Mouse (Mus musculus) spleen, postnatal 10 days (tissue): Measurements from ENCODE around the gene Esrrg.

Experiments used
- DNase-seq, 2 experiments: peaks; one replicate each; pipeline ENCODE4 v3.0.0; 2021 to 2022; ENCODE audit warnings: low spot score in 2 of 2

The Esrrg gene

DNA sequence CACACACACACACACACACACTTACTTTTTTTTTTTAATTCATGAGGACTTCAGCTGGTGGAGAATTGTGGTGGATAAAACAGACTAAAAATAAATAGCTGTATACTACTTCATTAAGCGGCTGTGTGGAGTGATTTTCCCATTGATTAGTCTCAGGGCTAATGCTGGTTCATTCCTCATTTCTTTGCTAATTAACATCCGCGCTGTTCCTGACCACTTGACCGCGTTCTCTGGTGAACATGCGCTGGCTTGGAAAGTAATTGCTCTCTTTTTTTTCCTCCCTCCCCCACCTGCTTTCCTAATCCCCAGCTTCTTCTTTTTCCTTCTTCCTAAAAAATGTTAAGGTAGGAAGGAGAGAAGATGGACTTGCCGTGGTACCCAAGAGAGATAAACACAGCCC is 222.3 kb downstream of the Esrrg start:
- DNase-seq: no peak

GRCm38 (mm10) chr1:187832851-187833250 is 224.3 kb downstream of the Esrrg start:
- no peak for DNase-seq

GRCm38 (mm10) chr1:187834576-187834975 is 226.0 kb downstream of the Esrrg start:
- DNase-seq: no peak

DNA sequence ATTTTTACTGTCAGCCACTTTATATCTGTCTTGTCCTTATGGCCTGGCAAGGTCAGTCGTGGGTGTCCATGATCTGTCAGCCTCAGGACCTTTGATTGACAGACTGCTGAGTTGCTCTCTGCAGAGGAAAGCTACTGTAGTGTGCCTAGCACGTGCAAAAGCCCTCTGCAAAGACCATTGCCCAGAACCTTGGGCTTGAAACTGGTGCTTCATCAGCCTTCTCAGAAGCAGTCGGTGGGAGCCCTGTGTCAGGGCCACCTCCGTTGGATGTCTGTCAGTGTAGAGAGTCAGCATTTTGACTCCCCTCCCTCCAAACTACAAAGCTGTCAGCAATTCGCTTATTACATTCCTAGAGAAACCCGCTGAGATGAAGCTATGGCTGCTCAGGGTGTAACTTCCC is 227.8 kb downstream of the Esrrg start:
- DNase-seq: no peak

DNA sequence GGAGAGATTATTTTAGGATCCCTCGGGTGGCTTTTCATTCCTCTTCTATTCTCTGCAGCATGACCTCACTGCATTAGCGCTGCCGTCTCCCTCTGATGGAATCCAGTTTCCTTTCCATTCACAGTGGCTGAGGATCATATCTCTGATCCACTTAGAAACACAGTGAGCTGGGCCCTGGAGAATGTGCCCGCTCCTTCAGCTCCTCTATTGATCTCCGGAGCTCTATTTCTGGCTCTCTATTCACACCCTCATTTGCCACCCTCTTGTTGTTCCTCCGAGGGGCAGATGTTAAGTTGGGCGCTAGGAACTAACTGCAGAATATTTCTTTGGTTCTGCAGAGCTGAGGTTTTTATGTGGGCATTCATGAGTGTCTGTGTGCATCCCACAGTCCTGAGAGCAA is 228.3 kb downstream of the Esrrg start:
- no peak for DNase-seq

GRCm38 (mm10) chr1:187841629-187842028 is 233.0 kb downstream of the Esrrg start:
- DNase-seq: no peak

- no peak for DNase-seq
Observed at GRCm38 (mm10) chr1:187842702-187843101, 234.1 kb downstream of the Esrrg start.

DNA sequence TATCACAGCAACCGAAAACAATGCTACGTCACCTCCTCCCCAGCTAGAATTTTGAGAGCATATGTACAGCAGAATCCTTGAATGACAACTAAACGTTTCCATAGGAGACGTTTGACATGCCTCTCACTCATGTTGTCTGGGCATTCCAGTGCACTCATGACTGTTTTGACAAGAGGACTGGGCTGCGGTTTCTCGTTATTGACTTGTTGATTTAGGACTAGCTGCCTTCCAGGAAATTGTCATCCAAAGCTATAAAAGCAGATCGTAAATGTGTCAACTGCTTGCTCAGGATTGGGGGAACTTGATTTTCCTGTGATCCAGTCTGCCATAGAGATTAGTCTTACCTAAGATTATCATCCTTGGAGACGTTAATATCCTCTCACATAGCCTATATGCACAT is 245.6 kb downstream of the Esrrg start:
- no peak for DNase-seq

- DNase-seq: no peak
Observed at GRCm38 (mm10) chr1:187862339-187862738, 253.7 kb downstream of the Esrrg start.

GRCm38 (mm10) chr1:187868427-187868826 is 259.8 kb downstream of the Esrrg start:
- no peak for DNase-seq

DNA sequence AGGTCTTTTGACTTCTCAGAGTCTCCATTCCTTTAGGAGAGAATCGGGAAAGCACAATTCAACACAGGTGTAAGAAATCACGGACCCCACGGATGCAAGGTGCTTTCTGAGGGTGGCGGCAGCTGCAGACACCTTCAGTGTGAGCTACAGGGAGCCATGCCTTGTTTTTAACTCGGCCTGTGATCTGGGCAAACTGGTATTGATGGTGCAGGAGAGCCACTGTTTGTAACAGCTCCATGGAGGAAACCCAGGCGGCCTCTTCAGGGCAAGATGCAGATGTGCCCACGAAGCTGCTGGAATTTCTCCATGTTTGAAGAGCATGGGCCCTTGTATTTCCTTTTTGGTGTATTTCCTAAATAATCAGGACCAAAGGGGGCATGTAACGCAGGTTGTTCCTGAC is 263.6 kb downstream of the Esrrg start:
- no peak for DNase-seq

DNA sequence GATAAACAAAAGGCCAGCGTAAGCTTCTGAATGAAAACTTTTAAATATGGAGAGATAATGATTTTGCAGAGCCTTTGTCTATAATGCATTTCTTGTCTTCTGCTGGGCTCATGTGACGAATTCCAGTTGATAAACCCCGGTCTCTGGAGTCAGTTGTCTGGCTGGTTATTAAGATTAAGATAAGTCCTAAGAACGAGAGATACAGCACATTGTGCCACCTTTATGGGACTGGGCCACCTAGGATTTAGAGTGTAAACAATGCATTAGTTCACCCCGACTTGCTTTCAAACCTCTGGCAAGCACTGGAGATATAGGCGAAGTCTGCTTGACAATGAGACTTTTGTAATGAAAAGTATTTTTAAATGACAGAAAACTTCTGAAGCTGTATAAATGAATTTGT is 264.2 kb downstream of the Esrrg start:
- no peak for DNase-seq

- no peak for DNase-seq
Observed at GRCm38 (mm10) chr1:187873770-187874169, 265.2 kb downstream of the Esrrg start.

DNA sequence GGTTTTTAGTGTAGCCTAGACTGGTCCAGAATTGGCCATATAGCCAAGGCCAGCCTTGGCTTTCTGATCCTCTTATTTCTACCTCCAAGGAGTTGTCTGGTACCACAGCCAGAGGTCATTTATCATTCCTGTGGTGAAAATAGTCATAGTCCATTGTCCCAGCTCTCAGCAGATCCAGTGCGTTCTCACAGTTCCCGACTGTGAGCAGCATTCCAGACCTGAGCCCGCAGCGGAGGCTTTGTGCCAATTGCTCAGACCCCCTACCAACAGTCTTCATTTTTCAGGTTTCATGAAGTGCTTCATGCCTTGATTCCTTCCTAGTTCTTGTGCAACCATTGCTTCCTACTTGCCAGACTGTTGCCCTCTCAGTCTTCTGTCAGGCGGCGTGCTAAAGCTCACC is 278.7 kb downstream of the Esrrg start:
- no peak for DNase-seq

- no peak for DNase-seq
Observed at GRCm38 (mm10) chr1:187888142-187888541, 279.6 kb downstream of the Esrrg start.

- DNase-seq: no peak
Observed at GRCm38 (mm10) chr1:187889096-187889495, 280.5 kb downstream of the Esrrg start.

DNA sequence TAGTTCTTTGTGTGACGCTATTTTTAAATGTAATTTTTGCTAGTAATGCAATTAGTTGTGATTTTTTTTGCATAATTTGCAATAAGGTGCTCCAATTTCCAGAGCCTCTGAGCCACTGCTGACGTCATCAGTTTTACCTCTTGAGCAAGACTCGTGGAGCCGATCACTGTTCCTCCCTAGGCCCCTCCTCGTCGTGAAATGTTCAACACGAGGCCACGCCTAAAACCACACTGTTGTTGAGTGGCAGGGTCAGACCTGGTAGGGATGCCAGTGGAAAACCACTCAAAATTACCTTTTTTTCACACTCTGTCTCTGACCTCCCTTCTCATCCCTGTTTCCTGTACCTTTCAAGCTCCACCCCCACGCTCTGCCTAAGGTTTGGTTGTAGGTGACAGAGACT is 282.7 kb downstream of the Esrrg start:
- DNase-seq: no peak

DNA sequence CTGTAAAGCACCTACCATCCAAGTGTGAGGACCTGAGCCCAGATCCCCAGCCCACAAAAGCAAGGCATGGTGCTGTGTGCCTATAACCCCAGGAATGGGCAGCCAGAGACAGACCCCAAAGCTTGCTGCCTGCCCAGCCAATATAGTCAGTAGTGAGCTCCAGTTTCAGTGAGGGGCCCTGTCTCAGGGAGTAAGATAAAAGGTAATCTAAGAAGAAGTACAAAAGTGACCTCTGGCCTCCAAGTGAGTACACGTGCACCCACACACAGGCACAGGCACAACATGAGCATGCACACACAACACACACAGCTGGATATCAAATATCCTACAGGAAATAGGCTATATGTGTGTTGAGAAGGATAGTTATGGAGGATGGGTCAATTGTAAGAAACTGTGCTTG is 286.9 kb downstream of the Esrrg start:
- no peak for DNase-seq

GRCm38 (mm10) chr1:187896291-187896690 is 287.7 kb downstream of the Esrrg start:
- DNase-seq: no peak

DNA sequence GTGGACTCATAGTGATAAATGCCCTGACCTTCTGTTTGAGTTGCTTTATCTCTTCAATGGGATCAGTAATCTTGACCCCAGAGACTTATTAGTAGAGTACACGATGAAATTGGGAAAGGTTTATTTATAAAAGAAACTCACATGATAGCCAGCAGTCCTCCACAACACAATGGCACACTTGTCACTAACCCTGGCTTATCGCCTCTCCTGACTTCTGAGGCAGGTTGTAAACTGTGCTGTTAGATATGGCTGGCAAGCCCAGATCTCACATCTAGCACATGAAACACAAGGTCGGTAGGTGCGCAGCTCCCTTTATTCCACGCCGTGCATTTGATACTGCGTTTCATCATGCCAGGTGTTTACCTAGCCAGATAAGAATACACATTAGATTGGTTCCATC is 288.3 kb downstream of the Esrrg start:
- DNase-seq: no peak

- no peak for DNase-seq
Observed at GRCm38 (mm10) chr1:187899541-187899940, 290.9 kb downstream of the Esrrg start.

DNA sequence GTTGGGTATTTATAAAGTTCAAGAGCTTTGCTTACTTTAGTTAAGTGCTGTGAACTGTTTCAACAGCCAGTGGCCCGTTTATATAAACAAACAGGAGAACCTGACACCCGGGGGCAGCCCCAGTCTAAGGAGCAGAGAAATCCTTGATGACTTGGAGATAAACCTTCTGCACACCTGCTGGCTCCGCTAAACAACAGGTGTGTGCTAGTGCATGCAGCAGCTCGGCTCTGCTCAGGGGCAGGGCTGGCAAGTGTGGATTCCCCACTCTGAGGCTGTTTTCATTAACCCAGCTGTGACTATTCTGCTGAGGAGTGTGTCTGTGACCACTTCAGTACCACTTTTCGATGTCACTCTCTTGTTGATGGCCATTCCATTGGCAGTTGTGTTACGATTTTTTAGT is 292.2 kb downstream of the Esrrg start:
- no peak for DNase-seq

GRCm38 (mm10) chr1:187902176-187902575 is 293.6 kb downstream of the Esrrg start:
- no peak for DNase-seq

GRCm38 (mm10) chr1:187904731-187905130 is 296.1 kb downstream of the Esrrg start:
- no peak for DNase-seq

GRCm38 (mm10) chr1:187907407-187907806 is 298.8 kb downstream of the Esrrg start:
- no peak for DNase-seq
